Comparison of ENCODE assay signal across 9 mouse cellular contexts in the genomic region with DNA sequence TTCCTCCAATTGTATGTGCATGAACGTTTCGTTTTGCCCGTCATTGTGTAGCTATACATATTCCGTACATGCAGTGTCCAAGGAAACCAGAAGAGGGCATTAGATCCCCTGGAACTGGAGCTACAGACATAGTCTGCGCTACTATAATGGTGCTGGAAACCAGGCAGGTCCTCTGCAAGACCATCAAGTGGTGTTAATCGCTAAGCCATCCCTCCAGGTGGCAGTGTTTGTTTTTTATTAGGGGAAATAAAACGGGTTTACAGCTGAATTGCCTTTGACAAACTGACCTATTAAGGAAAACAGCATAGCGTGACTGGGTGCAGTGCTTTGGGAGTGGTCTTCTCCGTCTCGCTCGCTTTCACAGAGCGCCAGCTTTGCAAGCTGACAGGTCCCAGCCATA. TPM values are rescaled to one million over a fixed set of nuclear protein-coding genes. Genes with fewer than 3 reads are reported as not detected.
DNase-seq lines count a peak whose midpoint lies in the region; ATAC-seq and TF ChIP-seq lines count a peak whose summit lies in the region.
"Had no signal": no experiment of that assay in that cellular context is flagged by ENCODE, and none has a peak within 500 bp of the region (broad histone marks: within the 10 kb centered on the region; RNA-seq: fewer than 3 reads in every experiment).

No protein-coding gene starts in this region.

- H3K9ac ChIP-seq in forebrain, embryonic 16.5 days (replicated peaks; ENCODE audit: low read depth, low read length) = no peak overlapping the region
- no peak overlapping the region for H3K9ac ChIP-seq in heart, embryonic 15.5 days
- H3K9ac ChIP-seq in midbrain, postnatal 0 days (replicated peaks; ENCODE audit: low read length, poor library complexity, severe bottlenecking) = no peak overlapping the region

- H3K9me3 ChIP-seq in forebrain, embryonic 10.5 days = peaks cover 3% of the 10 kb centered on the region; the same call in 1 of the 2 replicates
- no peaks in the 10 kb centered on the region for H3K9me3 ChIP-seq in forebrain, embryonic 16.5 days (ENCODE audit: control insufficient read depth, low read length)
- no peaks in the 10 kb centered on the region for H3K9me3 ChIP-seq in heart, embryonic 15.5 days (replicated peaks)
- no peaks in the 10 kb centered on the region for H3K9me3 ChIP-seq in midbrain, postnatal 0 days (ENCODE audit: low read length)

- ATAC-seq in forebrain, embryonic 16.5 days = no peak
- ATAC-seq in heart, embryonic 15.5 days (replicated peaks; ENCODE audit: insufficient number of reproducible peaks, insufficient read depth, low FRiP score, low read depth) = no peak; the same call in 1 of the 2 replicates
- no peak for ATAC-seq in midbrain, postnatal 0 days (ENCODE audit: low FRiP score)

- peak; percentile 68 for TF ChIP-seq CTCF in midbrain, postnatal 0 days (IDR thresholded peaks at IDR 0.05)

- 34% methylated on average over 12 of the region's 12 CpGs for WGBS in forebrain, embryonic 10.5 days
- WGBS in forebrain, embryonic 16.5 days = 35% methylated on average over 12 of the region's 12 CpGs
- WGBS in heart, embryonic 15.5 days = 21% methylated on average over 12 of the region's 12 CpGs
- WGBS in large intestine, adult 2 months = 10% methylated on average over 12 of the region's 12 CpGs
- WGBS in midbrain, postnatal 0 days = 31% methylated on average over 12 of the region's 12 CpGs

- no peak overlapping the region for H3K4me3 ChIP-seq in forebrain, embryonic 10.5 days
- H3K4me3 ChIP-seq in forebrain, embryonic 16.5 days (replicated peaks; ENCODE audit: low read length) = no peak overlapping the region
- no peak overlapping the region for H3K4me3 ChIP-seq in heart, embryonic 15.5 days
- no peak overlapping the region for H3K4me3 ChIP-seq in midbrain, postnatal 0 days (ENCODE audit: low read depth, low read length)
- H3K4me3 ChIP-seq: myocyte had no signal

- no peaks in the 10 kb centered on the region for H3K27me3 ChIP-seq in forebrain, embryonic 10.5 days (ENCODE audit: poor library complexity, severe bottlenecking)
- H3K27me3 ChIP-seq in forebrain, embryonic 16.5 days (replicated peaks; ENCODE audit: control insufficient read depth, insufficient read depth, low read length) = no peaks in the 10 kb centered on the region
- no peaks in the 10 kb centered on the region for H3K27me3 ChIP-seq in heart, embryonic 15.5 days
- H3K27me3 ChIP-seq in midbrain, postnatal 0 days (ENCODE audit: insufficient read depth, low read length) = no peaks in the 10 kb centered on the region

- H3K4me1 ChIP-seq in forebrain, embryonic 10.5 days = peaks cover 60% of the 10 kb centered on the region
- H3K4me1 ChIP-seq in forebrain, embryonic 16.5 days (replicated peaks; ENCODE audit: control insufficient read depth, insufficient read depth, low read length) = peaks cover 9% of the 10 kb centered on the region; the same call in 1 of the 2 replicates
- H3K4me1 ChIP-seq in heart, embryonic 15.5 days (replicated peaks) = peaks cover 19% of the 10 kb centered on the region
- H3K4me1 ChIP-seq in midbrain, postnatal 0 days (ENCODE audit: insufficient read depth, low read length) = no peaks in the 10 kb centered on the region

- no peaks in the 10 kb centered on the region for H3K36me3 ChIP-seq in forebrain, embryonic 10.5 days (replicated peaks)
- no peaks in the 10 kb centered on the region for H3K36me3 ChIP-seq in forebrain, embryonic 16.5 days (ENCODE audit: control insufficient read depth, insufficient read depth)
- H3K36me3 ChIP-seq in heart, embryonic 15.5 days = no peaks in the 10 kb centered on the region
- H3K36me3 ChIP-seq in midbrain, postnatal 0 days (ENCODE audit: insufficient read depth, low read length) = no peaks in the 10 kb centered on the region

- DNase-seq in forebrain, embryonic 10.5 days (ENCODE audit: extremely low spot score, low spot score) = peak; percentile 36
- peak; percentile 93 for DNase-seq in 416B (ENCODE audit: low read depth)
- DNase-seq in adrenal gland, postnatal 10 days = peak; percentile 59
- DNase-seq in large intestine, adult 2 months (ENCODE audit: low read depth, low spot score) = peak; percentile 75
- DNase-seq in midbrain, postnatal 0 days (ENCODE audit: low spot score) = peak; percentile 61
- DNase-seq in layer of hippocampus, adult 11-12 months (ENCODE audit: low spot score) = no peak

- H3K27ac ChIP-seq in forebrain, embryonic 10.5 days = peak overlapping the region; percentile 66; the same call in 1 of the 2 replicates
- H3K27ac ChIP-seq in forebrain, embryonic 16.5 days (ENCODE audit: low read length) = no peak overlapping the region
- peak overlapping the region; percentile 50; the same call in 1 of the 2 replicates for H3K27ac ChIP-seq in heart, embryonic 15.5 days
- no peak overlapping the region for H3K27ac ChIP-seq in midbrain, postnatal 0 days (ENCODE audit: low read depth, low read length)

- H3K4me2 ChIP-seq in forebrain, embryonic 16.5 days (ENCODE audit: low read length) = no peak overlapping the region
- H3K4me2 ChIP-seq in heart, embryonic 15.5 days = peak overlapping the region; percentile 32
- H3K4me2 ChIP-seq in midbrain, postnatal 0 days (ENCODE audit: low read depth, low read length, poor library complexity, severe bottlenecking) = no peak overlapping the region

RNA-seq across cellular contexts. Expression of a gene that starts 9.7 kb away (rescaled TPM):
- 2.1 and 2.7 TPM in 2 replicates for polyA plus RNA-seq in forebrain, embryonic 10.5 days (2016; fragmentation: Nextera tagmentation; extraction: Ambion mirVana)
- polyA plus RNA-seq in forebrain, embryonic 16.5 days (2015; fragmentation: Nextera tagmentation; extraction: Ambion mirVana) = 2.2 and 3.1 TPM in 2 replicates
- total RNA-seq in adrenal gland, postnatal 10 days (2021) = 1 to 10 TPM; 5.1 to 7.8 TPM
- 3.3 and 5.8 TPM in 2 replicates for polyA plus RNA-seq in heart, embryonic 15.5 days (2015; fragmentation: Nextera tagmentation; extraction: Ambion mirVana)
- polyA plus RNA-seq in large intestine, adult 2 months (2012; rRNA removed) = 11.2 and 11.8 TPM in 2 replicates
- 1.2 and 1.6 TPM in 2 replicates for total RNA-seq in midbrain, postnatal 0 days (2014; rRNA removed)
- polyA plus RNA-seq in midbrain, postnatal 0 days (2015; fragmentation: Nextera tagmentation; extraction: Ambion mirVana) = 1.8 and 1.9 TPM in 2 replicates

RNA-seq across cellular contexts. Expression of a gene that starts 23.9 kb away (rescaled TPM):
- 195 and 203 TPM in 2 replicates for polyA plus RNA-seq in forebrain, embryonic 10.5 days (2016; fragmentation: Nextera tagmentation; extraction: Ambion mirVana)
- polyA plus RNA-seq in forebrain, embryonic 16.5 days (2015; fragmentation: Nextera tagmentation; extraction: Ambion mirVana) = 415 and 448 TPM in 2 replicates
- 100 to 1,000 TPM; 106 to 107 TPM for total RNA-seq in adrenal gland, postnatal 10 days (2021)
- polyA plus RNA-seq in heart, embryonic 15.5 days (2015; fragmentation: Nextera tagmentation; extraction: Ambion mirVana) = 189 and 199 TPM in 2 replicates
- polyA plus RNA-seq in large intestine, adult 2 months (2012; rRNA removed) = 107 and 144 TPM in 2 replicates
- total RNA-seq in midbrain, postnatal 0 days (2014; rRNA removed) = 168 and 207 TPM in 2 replicates
- polyA plus RNA-seq in midbrain, postnatal 0 days (2015; fragmentation: Nextera tagmentation; extraction: Ambion mirVana) = 384 and 410 TPM in 2 replicates

RNA-seq across cellular contexts. Expression of a gene that starts 24.1 kb away (rescaled TPM):
- polyA plus RNA-seq in forebrain, embryonic 10.5 days (2016; fragmentation: Nextera tagmentation; extraction: Ambion mirVana) = 29.1 TPM in 2 replicates
- polyA plus RNA-seq in forebrain, embryonic 16.5 days (2015; fragmentation: Nextera tagmentation; extraction: Ambion mirVana) = 23.6 and 25.5 TPM in 2 replicates
- 10 to 100 TPM; 37.0 to 57.0 TPM for total RNA-seq in adrenal gland, postnatal 10 days (2021)
- 54.7 and 64.6 TPM in 2 replicates for polyA plus RNA-seq in heart, embryonic 15.5 days (2015; fragmentation: Nextera tagmentation; extraction: Ambion mirVana)
- polyA plus RNA-seq in large intestine, adult 2 months (2012; rRNA removed) = 4.2 and 6.3 TPM in 2 replicates
- total RNA-seq in midbrain, postnatal 0 days (2014; rRNA removed) = 14.3 and 16.9 TPM in 2 replicates
- polyA plus RNA-seq in midbrain, postnatal 0 days (2015; fragmentation: Nextera tagmentation; extraction: Ambion mirVana) = 13.8 and 16.2 TPM in 2 replicates

RNA-seq across cellular contexts. Expression of a gene that starts 39.9 kb away (rescaled TPM):
- not detected in 2 replicates for polyA plus RNA-seq in forebrain, embryonic 10.5 days (2016; fragmentation: Nextera tagmentation; extraction: Ambion mirVana)
- polyA plus RNA-seq in forebrain, embryonic 16.5 days (2015; fragmentation: Nextera tagmentation; extraction: Ambion mirVana) = 0.26 and 0.27 TPM in 2 replicates
- total RNA-seq in adrenal gland, postnatal 10 days (2021) = not detected
- not detected in 2 replicates for polyA plus RNA-seq in heart, embryonic 15.5 days (2015; fragmentation: Nextera tagmentation; extraction: Ambion mirVana)
- not detected in 2 replicates for polyA plus RNA-seq in large intestine, adult 2 months (2012; rRNA removed)
- total RNA-seq in midbrain, postnatal 0 days (2014; rRNA removed) = not detected in 2 replicates
- polyA plus RNA-seq in midbrain, postnatal 0 days (2015; fragmentation: Nextera tagmentation; extraction: Ambion mirVana) = not detected in 2 replicates
- polyA plus RNA-seq: myocyte had no signal

Comparison
In these comparisons a context has a peak if more than half of its experiments do, and no peak if none do; other contexts are left out.
1. H3K27ac ChIP-seq: peak in forebrain, embryonic 10.5 days (single experiment) and heart, embryonic 15.5 days (single experiment); none in forebrain, embryonic 16.5 days (single experiment) and midbrain, postnatal 0 days (single experiment).